Mouse (Mus musculus) ES-Bruce4 (cell line): ENCODE data around the gene Gm47995.

Experiments used
- CTCF ChIP-seq: IDR thresholded peaks from one replicate; pipeline ENCODE4 v1.8.1; 2011; ENCODE audit warnings: low read depth, low read length
- EP300 ChIP-seq: IDR thresholded peaks from 2 replicates; pipeline ENCODE4 v1.6.1; 2011; ENCODE audit warnings: low read depth, low read length; ENCODE audit not compliant: insufficient read depth
- POLR2A ChIP-seq: IDR thresholded peaks from one replicate; pipeline ENCODE4 v1.8.1; 2011; ENCODE audit warnings: low read length; ENCODE audit not compliant: insufficient read depth

GRCm38 (mm10) chr1:151151089-151151488, 47.2 kb upstream of the Gm47995 start:
- TF ChIP-seq CTCF: no peak
- TF ChIP-seq EP300: no peak
- no peak for TF ChIP-seq POLR2A
